Mouse (Mus musculus): ENCODE measurements at regions not wholly inside any gene's neighbourhood (a gene's known extent, or its start where the extent isn't known, plus 50 kb on each side); places are given as distances from the start of the nearest gene placed in this dataset.
"Not testable (repeated sequence)": the region's sequence is repeated elsewhere in the genome, so short reads cannot be mapped to it uniquely, and the experiment has no call there.

DNA sequence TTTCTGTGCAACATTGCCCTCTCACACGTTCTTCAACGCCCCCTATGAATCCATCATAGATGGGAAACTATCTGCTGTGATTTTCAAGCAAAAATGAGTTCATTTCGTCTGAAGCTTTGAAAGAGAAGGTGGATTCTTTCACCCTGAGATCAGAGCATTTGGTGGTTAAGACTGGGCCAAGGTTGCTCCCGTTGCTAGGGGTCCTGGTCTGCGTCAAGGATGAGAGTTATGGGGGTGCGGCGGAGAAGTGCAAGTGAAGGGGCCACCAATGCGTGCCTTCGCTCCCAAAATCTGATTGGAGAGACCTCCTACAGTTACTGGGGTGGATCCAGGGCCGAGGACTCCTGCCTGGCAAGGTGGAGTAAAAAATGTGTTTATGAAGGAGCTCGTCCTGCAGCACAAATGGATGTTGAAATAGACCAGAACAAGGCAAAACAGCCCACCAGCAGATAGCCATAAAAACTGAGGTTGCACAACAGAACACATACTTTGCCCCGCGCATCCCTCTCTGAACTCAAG lies 215.7 kb downstream of the Fgf9 start:
- Histone ChIP-seq H3K9ac (ENCODE audit: low read length) (no peak overlapping the region), H3K36me3 (ENCODE audit: control insufficient read depth, insufficient read depth, low read length) (no peaks in the 10 kb centered on the region), H3K27ac (replicated peaks in 1 of 2; ENCODE audit: control insufficient read depth in 1 of 2, insufficient read depth in 1 of 2, low read depth in 2 of 2, low read length in 2 of 2) (no peak overlapping the region; a peak in 1 of 4 replicates), H3K4me2 (ENCODE audit: low read length) (no peak overlapping the region), H3K4me3 (ENCODE audit: control insufficient read depth in 1 of 2, insufficient read depth in 1 of 2, low read depth in 1 of 2, low read length in 2 of 2) (no peak overlapping the region), H3K9me3 (ENCODE audit: control insufficient read depth, low read length) (no peaks in the 10 kb centered on the region), H3K4me1 (ENCODE audit: control insufficient read depth in 2 of 2, insufficient read depth in 2 of 2, low read length in 2 of 2) (peaks cover 12 to 15% of the 10 kb centered on the region in 2 experiments), H3K27me3 (ENCODE audit: control insufficient read depth, insufficient read depth, low read length) (no peaks in the 10 kb centered on the region)
- no peak for ATAC-seq (ENCODE audit: insufficient number of reproducible peaks, insufficient read depth, low FRiP score, low read depth)
- 52% methylated on average over 13 of the region's 13 CpGs for WGBS

GRCm38 (mm10) chr14:58282708-58283290 lies 212.5 kb downstream of the Fgf9 start:
- no peaks in the 10 kb centered on the region for H3K36me3 ChIP-seq (ENCODE audit: control insufficient read depth, insufficient read depth, low read length)
- no peaks in the 10 kb centered on the region for H3K9me3 ChIP-seq (ENCODE audit: control insufficient read depth, low read length)
- H3K4me2 ChIP-seq (ENCODE audit: low read length), result peak overlapping the region; percentile 51
- H3K27me3 ChIP-seq (ENCODE audit: control insufficient read depth, insufficient read depth, low read length), result no peaks in the 10 kb centered on the region
- H3K4me3 ChIP-seq (ENCODE audit: control insufficient read depth in 1 of 2, insufficient read depth in 1 of 2, low read depth in 1 of 2, low read length in 2 of 2), result 0 out of 4 replicates have a peak overlapping the region, but pooled peaks have one; percentile 4 to 9
- H3K4me1 ChIP-seq (ENCODE audit: control insufficient read depth in 2 of 2, insufficient read depth in 2 of 2, low read length in 2 of 2), result peaks cover 12 to 15% of the 10 kb centered on the region in 2 experiments
- H3K9ac ChIP-seq (ENCODE audit: low read length), result no peak overlapping the region
- no peak for ATAC-seq (ENCODE audit: insufficient number of reproducible peaks, insufficient read depth, low FRiP score, low read depth)
- 49% methylated on average over 15 of the region's 15 CpGs for WGBS
- H3K27ac ChIP-seq (replicated peaks in 1 of 2; ENCODE audit: control insufficient read depth in 1 of 2, insufficient read depth in 1 of 2, low read depth in 2 of 2, low read length in 2 of 2), result peak overlapping the region in 1 of 2 experiments; percentile 20; a peak in 1 of 4 replicates

DNA sequence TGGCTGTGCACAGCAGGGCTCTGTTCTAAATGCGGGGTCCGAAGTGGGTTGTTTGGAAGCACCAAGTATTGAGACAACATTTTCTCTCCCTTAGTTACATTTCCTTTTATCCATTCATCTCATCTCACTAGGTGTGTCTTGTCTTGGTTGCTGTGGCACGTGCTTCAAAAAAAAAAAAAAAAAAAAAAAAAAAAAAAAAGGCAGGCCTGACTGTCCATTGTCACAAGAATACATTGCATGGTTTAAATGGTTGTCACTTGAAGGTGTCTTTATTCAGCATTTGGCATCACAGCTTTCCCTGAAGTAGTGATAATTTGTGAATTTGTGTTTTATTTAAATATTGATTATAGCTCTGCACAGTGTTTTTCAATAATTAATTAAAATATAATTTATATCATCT lies 211.9 kb downstream of the Fgf9 start:
- WGBS, result 89% methylated on average over 3 of the region's 3 CpGs
- H3K27me3 ChIP-seq (ENCODE audit: control insufficient read depth, insufficient read depth, low read length), result no peaks in the 10 kb centered on the region
- peaks cover 12 to 15% of the 10 kb centered on the region in 2 experiments for H3K4me1 ChIP-seq (ENCODE audit: control insufficient read depth in 2 of 2, insufficient read depth in 2 of 2, low read length in 2 of 2)
- no peak for ATAC-seq (ENCODE audit: insufficient number of reproducible peaks, insufficient read depth, low FRiP score, low read depth)
- no peak overlapping the region for H3K4me3 ChIP-seq (ENCODE audit: control insufficient read depth in 1 of 2, insufficient read depth in 1 of 2, low read depth in 1 of 2, low read length in 2 of 2)
- no peaks in the 10 kb centered on the region for H3K36me3 ChIP-seq (ENCODE audit: control insufficient read depth, insufficient read depth, low read length)
- H3K27ac ChIP-seq (replicated peaks in 1 of 2; ENCODE audit: control insufficient read depth in 1 of 2, insufficient read depth in 1 of 2, low read depth in 2 of 2, low read length in 2 of 2), result no peak overlapping the region
- no peak overlapping the region for H3K4me2 ChIP-seq (ENCODE audit: low read length)
- H3K9me3 ChIP-seq (ENCODE audit: control insufficient read depth, low read length), result no peaks in the 10 kb centered on the region
- H3K9ac ChIP-seq (ENCODE audit: low read length), result no peak overlapping the region

DNA sequence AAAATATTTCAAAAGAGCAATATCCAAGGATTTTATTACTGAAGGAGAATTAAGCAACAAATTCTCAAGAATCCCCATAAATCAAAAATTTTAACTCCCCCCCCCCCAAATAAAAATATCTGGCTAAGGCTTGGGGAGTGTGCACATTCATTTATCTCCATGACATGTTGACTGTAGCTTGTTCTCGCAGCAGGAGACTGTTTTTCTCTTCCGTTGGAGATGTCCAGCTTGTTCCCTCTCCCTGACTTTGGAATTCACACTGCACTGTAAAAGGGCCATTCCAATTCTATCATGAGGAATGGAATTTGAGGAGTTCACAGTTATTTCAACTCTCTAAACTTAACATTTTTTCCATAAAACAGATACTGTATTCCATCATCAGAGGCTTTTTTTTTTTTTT lies 204.1 kb downstream of the Fgf9 start:
- H3K4me1 ChIP-seq (ENCODE audit: control insufficient read depth in 2 of 2, insufficient read depth in 2 of 2, low read length in 2 of 2); H3K9me3 ChIP-seq (ENCODE audit: control insufficient read depth, low read length); ATAC-seq (ENCODE audit: insufficient number of reproducible peaks, insufficient read depth, low FRiP score, low read depth); H3K9ac ChIP-seq (ENCODE audit: low read length); H3K27me3 ChIP-seq (ENCODE audit: control insufficient read depth, insufficient read depth, low read length); H3K4me2 ChIP-seq (ENCODE audit: low read length); H3K36me3 ChIP-seq (ENCODE audit: control insufficient read depth, insufficient read depth, low read length); H3K27ac ChIP-seq (replicated peaks in 1 of 2; ENCODE audit: control insufficient read depth in 1 of 2, insufficient read depth in 1 of 2, low read depth in 2 of 2, low read length in 2 of 2); H3K4me3 ChIP-seq (ENCODE audit: control insufficient read depth in 1 of 2, insufficient read depth in 1 of 2, low read depth in 1 of 2, low read length in 2 of 2): not testable (repeated sequence)
- WGBS, result 40% methylated on average over 2 of the region's 2 CpGs

- Histone ChIP-seq H3K36me3 (ENCODE audit: control insufficient read depth, insufficient read depth, low read length) (no peaks in the 10 kb centered on the region), H3K4me3 (ENCODE audit: control insufficient read depth in 1 of 2, insufficient read depth in 1 of 2, low read depth in 1 of 2, low read length in 2 of 2) (no peak overlapping the region), H3K27ac (replicated peaks in 1 of 2; ENCODE audit: control insufficient read depth in 1 of 2, insufficient read depth in 1 of 2, low read depth in 2 of 2, low read length in 2 of 2) (no peak overlapping the region), H3K9ac (ENCODE audit: low read length) (no peak overlapping the region), H3K27me3 (ENCODE audit: control insufficient read depth, insufficient read depth, low read length) (no peaks in the 10 kb centered on the region), H3K4me2 (ENCODE audit: low read length) (no peak overlapping the region), H3K4me1 (ENCODE audit: control insufficient read depth in 2 of 2, insufficient read depth in 2 of 2, low read length in 2 of 2) (no peaks in the 10 kb centered on the region), H3K9me3 (ENCODE audit: control insufficient read depth, low read length) (no peaks in the 10 kb centered on the region)
- no peak for ATAC-seq (ENCODE audit: insufficient number of reproducible peaks, insufficient read depth, low FRiP score, low read depth)
- 83% methylated on average over 10 of the region's 10 CpGs for WGBS
Measured at GRCm38 (mm10) chr14:58273693-58274419, 203.5 kb downstream of the Fgf9 start.

GRCm38 (mm10) chr14:58265373-58265772 lies 195.0 kb downstream of the Fgf9 start:
- Histone ChIP-seq H3K27ac (replicated peaks in 1 of 2; ENCODE audit: control insufficient read depth in 1 of 2, insufficient read depth in 1 of 2, low read depth in 2 of 2, low read length in 2 of 2) (no peak overlapping the region), H3K9me3 (ENCODE audit: control insufficient read depth, low read length) (no peaks in the 10 kb centered on the region), H3K9ac (ENCODE audit: low read length) (no peak overlapping the region), H3K4me2 (ENCODE audit: low read length) (no peak overlapping the region), H3K4me1 (ENCODE audit: control insufficient read depth in 2 of 2, insufficient read depth in 2 of 2, low read length in 2 of 2) (peaks cover 3 to 4% of the 10 kb centered on the region in 2 experiments; a peak in 2 of 4 replicates), H3K27me3 (ENCODE audit: control insufficient read depth, insufficient read depth, low read length) (no peaks in the 10 kb centered on the region), H3K36me3 (ENCODE audit: control insufficient read depth, insufficient read depth, low read length) (no peaks in the 10 kb centered on the region), H3K4me3 (ENCODE audit: control insufficient read depth in 1 of 2, insufficient read depth in 1 of 2, low read depth in 1 of 2, low read length in 2 of 2) (no peak overlapping the region)
- ATAC-seq (ENCODE audit: insufficient number of reproducible peaks, insufficient read depth, low FRiP score, low read depth), result no peak
- WGBS, result 25% methylated on average over 7 of the region's 7 CpGs

GRCm38 (mm10) chr14:58264401-58264800 lies 194.1 kb downstream of the Fgf9 start:
- H3K27me3 ChIP-seq (ENCODE audit: control insufficient read depth, insufficient read depth, low read length), result no peaks in the 10 kb centered on the region
- ATAC-seq (ENCODE audit: insufficient number of reproducible peaks, insufficient read depth, low FRiP score, low read depth), result no peak
- peaks cover 3 to 4% of the 10 kb centered on the region in 2 experiments; a peak in 2 of 4 replicates for H3K4me1 ChIP-seq (ENCODE audit: control insufficient read depth in 2 of 2, insufficient read depth in 2 of 2, low read length in 2 of 2)
- H3K4me2 ChIP-seq (ENCODE audit: low read length), result no peak overlapping the region
- H3K4me3 ChIP-seq (ENCODE audit: control insufficient read depth in 1 of 2, insufficient read depth in 1 of 2, low read depth in 1 of 2, low read length in 2 of 2), result no peak overlapping the region
- 81% methylated on average over 7 of the region's 7 CpGs for whole genome bisulfite sequencing
- H3K9me3 ChIP-seq (ENCODE audit: control insufficient read depth, low read length), result no peaks in the 10 kb centered on the region
- no peak overlapping the region for H3K9ac ChIP-seq (ENCODE audit: low read length)
- no peak overlapping the region for H3K27ac ChIP-seq (replicated peaks in 1 of 2; ENCODE audit: control insufficient read depth in 1 of 2, insufficient read depth in 1 of 2, low read depth in 2 of 2, low read length in 2 of 2)
- H3K36me3 ChIP-seq (ENCODE audit: control insufficient read depth, insufficient read depth, low read length), result no peaks in the 10 kb centered on the region
